Mouse (Mus musculus) adrenal gland, postnatal 14 days (tissue): ENCODE data around the gene Hmgb4. TPM values are rescaled to one million over a fixed set of nuclear protein-coding genes. Genes with fewer than 3 reads are reported as not detected.

ENCODE experiments used
- DNase-seq: peaks from one replicate; pipeline ENCODE4 v3.0.0; 2021; ENCODE audit warnings: mixed read lengths
- total RNA-seq: library from RNA; stranded (reverse); gene quantifications from 2 replicates; pipeline ENCODE4 v1.2.3, GENCODE M21; 2021

The Hmgb4 gene
- total RNA-seq, 1 experiment from 2014 or later, result not detected

DNA sequence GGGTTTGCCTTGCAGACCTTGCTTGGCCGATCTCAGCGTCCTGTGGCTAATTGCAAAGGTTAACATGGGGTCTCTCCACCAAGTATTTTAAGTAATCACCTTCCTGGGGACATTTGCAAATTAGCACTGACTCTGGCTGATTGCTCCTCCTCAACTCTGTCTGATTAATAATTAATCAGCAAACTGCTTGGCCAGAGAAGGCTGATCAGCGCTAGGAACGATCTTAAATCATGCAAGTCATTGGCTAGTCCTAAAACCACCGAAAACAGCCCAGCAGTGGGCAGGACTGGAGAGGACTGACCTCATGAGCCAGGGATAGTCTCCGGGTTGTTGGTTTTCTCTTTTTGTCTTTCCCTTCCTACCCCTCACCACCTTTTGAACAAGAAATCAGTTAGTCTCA, 36.3 kb downstream of the Hmgb4 start:
- DNase-seq, result no peak

DNA sequence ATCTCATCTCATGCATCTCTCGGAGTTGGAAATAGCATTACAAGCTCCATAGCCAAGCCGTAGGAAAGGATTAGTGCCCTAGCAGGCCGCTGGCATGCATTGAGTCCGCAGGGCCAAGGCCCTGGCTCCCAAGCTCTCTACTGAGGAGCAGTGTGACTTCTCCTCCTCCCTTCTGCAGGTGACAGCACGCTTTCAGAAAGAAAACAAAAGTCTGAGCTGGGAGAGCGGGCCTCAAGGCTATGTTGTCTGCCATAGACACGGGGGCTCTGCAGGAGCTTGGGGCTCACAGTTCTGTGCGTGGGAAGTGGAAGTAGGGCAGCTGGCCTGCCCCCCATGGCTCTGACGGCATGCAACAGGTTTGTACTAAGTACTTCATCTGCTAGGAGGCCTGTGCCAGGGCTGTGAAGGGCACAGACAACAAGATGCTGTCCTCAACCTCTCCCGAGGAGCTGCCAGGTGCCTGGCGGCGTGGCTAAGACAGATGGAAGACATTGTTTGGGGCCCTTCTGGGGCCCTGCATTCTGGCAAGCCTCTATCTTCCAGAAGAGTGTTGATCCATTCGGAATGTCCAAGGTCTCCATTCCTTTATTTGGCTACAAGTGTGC, 42.7 kb downstream of the Hmgb4 start:
- no peak for DNase-seq
